Mouse (Mus musculus): Measurements from ENCODE around the gene Fam174b. TPM values are rescaled to one million over a fixed set of nuclear protein-coding genes. Genes with fewer than 3 reads are reported as not detected.

Fam174b gene
- polyA plus RNA-seq, 1 experiment from 2014 or later, result 50.1 TPM

DNA sequence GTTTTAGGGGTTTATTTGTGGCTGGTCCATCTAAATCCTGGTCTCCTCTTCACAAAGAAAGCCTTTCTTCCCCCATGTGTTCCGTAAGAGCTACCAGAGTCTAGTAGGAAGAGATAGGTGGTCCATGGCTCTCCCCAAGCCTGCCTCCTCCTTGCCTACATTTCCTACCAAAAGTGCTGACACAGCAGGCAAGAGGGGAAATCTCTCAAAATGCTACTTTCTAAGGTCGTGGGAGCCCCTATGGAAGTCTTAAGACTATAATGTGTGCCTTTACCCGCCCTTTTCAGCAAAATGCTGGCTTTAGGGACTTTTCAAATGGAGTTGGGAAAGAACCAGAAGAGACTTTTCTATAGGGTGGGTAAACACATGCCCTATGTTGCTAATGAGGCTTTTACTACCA is 37.7 kb downstream of the Fam174b start:
- WGBS, result 71% methylated on average over 3 of the region's 3 CpGs
- no peaks in the 10 kb centered on the region; the same call in 1 of the 2 replicates for H3K36me3 ChIP-seq
- H3K27ac ChIP-seq, result no peak overlapping the region
- H3K27me3 ChIP-seq, result no peaks in the 10 kb centered on the region
- H3K9ac ChIP-seq, result no peak overlapping the region
- peaks cover 13% of the 10 kb centered on the region for H3K4me1 ChIP-seq (replicated peaks)
- ATAC-seq (replicated peaks; ENCODE audit: insufficient number of reproducible peaks, insufficient read depth, low FRiP score, low read depth), result no peak
- no peak overlapping the region for H3K4me3 ChIP-seq
- H3K4me2 ChIP-seq, result no peak overlapping the region
- no peaks in the 10 kb centered on the region for H3K9me3 ChIP-seq (replicated peaks)

GRCm38 (mm10) chr7:73784736-73785428 is 44.8 kb downstream of the Fam174b start:
- Histone ChIP-seq H3K27ac (no peak overlapping the region), H3K9me3 (replicated peaks) (no peaks in the 10 kb centered on the region), H3K9ac (no peak overlapping the region), H3K4me2 (no peak overlapping the region), H3K4me1 (replicated peaks) (peaks cover 7% of the 10 kb centered on the region), H3K36me3 (no peaks in the 10 kb centered on the region), H3K27me3 (no peaks in the 10 kb centered on the region), H3K4me3 (no peak overlapping the region)
- 74% methylated on average over 4 of the region's 4 CpGs for WGBS
- no peak for ATAC-seq (replicated peaks; ENCODE audit: insufficient number of reproducible peaks, insufficient read depth, low FRiP score, low read depth)

GRCm38 (mm10) chr7:73785815-73786214 is 45.7 kb downstream of the Fam174b start:
- Histone ChIP-seq H3K4me3 (no peak overlapping the region), H3K4me2 (no peak overlapping the region), H3K27me3 (no peaks in the 10 kb centered on the region), H3K4me1 (replicated peaks) (peaks cover 7% of the 10 kb centered on the region), H3K9me3 (replicated peaks) (no peaks in the 10 kb centered on the region), H3K36me3 (no peaks in the 10 kb centered on the region), H3K27ac (no peak overlapping the region), H3K9ac (no peak overlapping the region)
- no peak for ATAC-seq (replicated peaks; ENCODE audit: insufficient number of reproducible peaks, insufficient read depth, low FRiP score, low read depth)
- 62% methylated on average over 4 of the region's 4 CpGs for WGBS

GRCm38 (mm10) chr7:73787513-73787912 is 47.4 kb downstream of the Fam174b start:
- Histone ChIP-seq H3K4me1 (replicated peaks) (peaks cover 7% of the 10 kb centered on the region), H3K9me3 (replicated peaks) (no peaks in the 10 kb centered on the region), H3K27ac (no peak overlapping the region), H3K4me2 (no peak overlapping the region), H3K36me3 (no peaks in the 10 kb centered on the region), H3K27me3 (no peaks in the 10 kb centered on the region), H3K4me3 (no peak overlapping the region), H3K9ac (no peak overlapping the region)
- ATAC-seq (replicated peaks; ENCODE audit: insufficient number of reproducible peaks, insufficient read depth, low FRiP score, low read depth), result no peak
- WGBS, result 78% methylated on average over 8 of the region's 8 CpGs

GRCm38 (mm10) chr7:73791096-73791495 is 51.0 kb downstream of the Fam174b start:
- H3K9me3 ChIP-seq (replicated peaks), result no peaks in the 10 kb centered on the region
- no peak overlapping the region for H3K27ac ChIP-seq
- no peaks in the 10 kb centered on the region for H3K27me3 ChIP-seq
- H3K36me3 ChIP-seq, result no peaks in the 10 kb centered on the region
- WGBS, result 60% methylated on average over 8 of the region's 8 CpGs
- H3K4me1 ChIP-seq (replicated peaks), result peaks cover 4% of the 10 kb centered on the region; the same call in 1 of the 2 replicates
- no peak for ATAC-seq (replicated peaks; ENCODE audit: insufficient number of reproducible peaks, insufficient read depth, low FRiP score, low read depth)
- no peak overlapping the region for H3K4me2 ChIP-seq
- no peak overlapping the region for H3K4me3 ChIP-seq
- H3K9ac ChIP-seq, result no peak overlapping the region

- Histone ChIP-seq H3K27ac (no peak overlapping the region), H3K4me1 (replicated peaks) (peaks cover 4% of the 10 kb centered on the region; the same call in 1 of the 2 replicates), H3K4me3 (no peak overlapping the region), H3K9ac (no peak overlapping the region), H3K4me2 (no peak overlapping the region), H3K27me3 (no peaks in the 10 kb centered on the region), H3K9me3 (replicated peaks) (no peaks in the 10 kb centered on the region), H3K36me3 (no peaks in the 10 kb centered on the region)
- ATAC-seq (replicated peaks; ENCODE audit: insufficient number of reproducible peaks, insufficient read depth, low FRiP score, low read depth), result no peak
- WGBS, result 70% methylated on average over 4 of the region's 4 CpGs
Measured at GRCm38 (mm10) chr7:73792155-73792554, 52.1 kb downstream of the Fam174b start.

DNA sequence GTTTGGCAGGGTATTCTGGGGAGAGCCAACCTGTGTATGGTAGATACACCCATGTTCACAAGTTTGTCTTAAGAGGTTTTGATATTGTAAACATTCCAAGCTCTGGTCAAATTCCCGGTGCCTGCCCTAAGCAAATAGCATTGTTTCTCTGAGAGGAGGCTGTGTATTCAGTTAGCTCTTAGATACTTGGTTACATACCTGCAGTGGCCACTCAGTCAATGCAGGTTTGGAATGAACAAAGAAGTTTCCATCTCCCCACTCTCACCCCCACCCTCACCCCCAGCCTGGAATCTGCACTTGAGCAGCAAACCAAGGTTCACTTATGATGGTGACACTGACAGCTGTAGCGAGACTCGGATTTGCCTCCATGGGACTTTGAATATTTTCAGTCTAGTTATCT is 52.5 kb downstream of the Fam174b start:
- Histone ChIP-seq H3K9ac (no peak overlapping the region), H3K27ac (no peak overlapping the region), H3K27me3 (no peaks in the 10 kb centered on the region), H3K4me1 (replicated peaks) (0 out of 2 replicates have a peak, but pooled peaks cover under 1% of the 10 kb centered on the region), H3K4me2 (no peak overlapping the region), H3K9me3 (replicated peaks) (no peaks in the 10 kb centered on the region), H3K36me3 (no peaks in the 10 kb centered on the region), H3K4me3 (no peak overlapping the region)
- ATAC-seq (replicated peaks; ENCODE audit: insufficient number of reproducible peaks, insufficient read depth, low FRiP score, low read depth), result no peak
- WGBS, result 63% methylated on average over 3 of the region's 3 CpGs

DNA sequence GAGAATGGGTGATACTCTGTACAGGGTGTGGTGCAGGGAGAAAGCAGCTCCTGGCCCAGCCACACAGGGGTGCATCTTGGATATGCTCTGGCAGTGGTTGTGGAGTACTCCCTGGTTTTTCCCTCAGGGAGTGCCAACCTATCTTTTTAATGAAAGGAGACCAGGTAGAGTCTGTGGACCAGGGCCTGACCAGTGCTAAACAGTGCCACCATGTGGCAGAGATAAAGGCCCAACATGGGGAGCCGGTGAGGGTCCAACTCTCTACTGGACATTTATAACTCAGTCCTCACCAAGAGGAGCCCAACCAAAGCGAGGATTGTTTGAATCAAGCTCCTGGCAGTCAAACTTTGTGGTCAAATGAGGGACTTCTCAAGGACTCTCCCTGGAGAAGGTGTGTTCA is 69.2 kb downstream of the Fam174b start:
- Histone ChIP-seq H3K27ac (no peak overlapping the region), H3K9me3 (replicated peaks) (no peaks in the 10 kb centered on the region), H3K27me3 (no peaks in the 10 kb centered on the region), H3K36me3 (no peaks in the 10 kb centered on the region), H3K4me2 (no peak overlapping the region), H3K9ac (no peak overlapping the region), H3K4me1 (replicated peaks) (no peaks in the 10 kb centered on the region), H3K4me3 (no peak overlapping the region)
- WGBS, result 63% methylated on average over 2 of the region's 2 CpGs
- ATAC-seq (replicated peaks; ENCODE audit: insufficient number of reproducible peaks, insufficient read depth, low FRiP score, low read depth), result no peak

DNA sequence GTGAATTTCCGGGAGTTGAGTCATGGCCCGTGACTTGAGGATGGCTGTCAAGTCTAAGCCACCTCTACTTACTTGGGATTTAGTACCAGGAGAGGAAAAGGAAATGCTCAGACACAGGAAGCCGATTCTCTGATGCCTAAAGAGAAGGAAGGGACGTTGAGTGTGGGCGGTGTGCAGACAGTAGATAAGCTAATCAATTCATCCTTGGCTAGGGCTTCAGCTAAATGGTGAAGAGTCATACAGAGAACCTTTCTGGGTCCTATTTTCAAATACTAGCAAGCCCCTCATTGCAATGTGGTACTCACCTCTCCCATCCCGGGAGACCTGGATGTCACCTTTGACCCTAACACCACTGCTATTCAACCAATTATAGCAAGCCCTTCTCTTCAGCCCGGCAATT is 71.3 kb downstream of the Fam174b start:
- Histone ChIP-seq H3K9me3 (replicated peaks) (no peaks in the 10 kb centered on the region), H3K4me3 (no peak overlapping the region), H3K27ac (no peak overlapping the region), H3K9ac (no peak overlapping the region), H3K4me2 (no peak overlapping the region), H3K36me3 (no peaks in the 10 kb centered on the region), H3K4me1 (replicated peaks) (no peaks in the 10 kb centered on the region), H3K27me3 (no peaks in the 10 kb centered on the region)
- WGBS, result 63% methylated on average over 7 of the region's 7 CpGs
- ATAC-seq (replicated peaks; ENCODE audit: insufficient number of reproducible peaks, insufficient read depth, low FRiP score, low read depth), result no peak

DNA sequence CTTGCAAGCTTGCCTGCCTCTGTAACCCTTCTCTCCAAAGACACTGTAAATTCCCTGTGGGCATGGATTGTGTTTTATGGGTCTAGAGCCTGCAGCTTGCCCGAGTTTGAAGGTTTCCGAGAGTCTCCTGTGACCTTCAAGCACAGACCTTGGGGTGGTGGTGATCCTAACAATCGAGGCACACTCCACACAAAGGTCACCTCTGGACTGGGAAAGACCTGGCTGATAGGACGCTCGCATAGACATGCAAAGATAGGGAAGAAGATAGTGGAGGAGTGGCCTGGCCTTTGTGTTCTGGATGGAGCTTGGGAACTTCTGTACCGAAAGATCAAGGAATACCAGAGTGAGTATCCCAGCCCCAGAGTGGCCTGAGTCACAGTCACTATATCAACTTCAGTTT is 72.1 kb downstream of the Fam174b start:
- ATAC-seq (replicated peaks; ENCODE audit: insufficient number of reproducible peaks, insufficient read depth, low FRiP score, low read depth), result no peak
- Histone ChIP-seq H3K4me3 (no peak overlapping the region), H3K27ac (no peak overlapping the region), H3K9ac (no peak overlapping the region), H3K4me2 (no peak overlapping the region), H3K9me3 (replicated peaks) (no peaks in the 10 kb centered on the region), H3K36me3 (no peaks in the 10 kb centered on the region), H3K27me3 (no peaks in the 10 kb centered on the region), H3K4me1 (replicated peaks) (no peaks in the 10 kb centered on the region)
- WGBS, result 69% methylated on average over 6 of the region's 6 CpGs

GRCm38 (mm10) chr7:73813887-73814286 is 73.8 kb downstream of the Fam174b start:
- no peaks in the 10 kb centered on the region for H3K36me3 ChIP-seq
- H3K9ac ChIP-seq, result no peak overlapping the region
- WGBS, result 70% methylated on average over 4 of the region's 4 CpGs
- H3K27me3 ChIP-seq, result no peaks in the 10 kb centered on the region
- H3K4me1 ChIP-seq (replicated peaks), result no peaks in the 10 kb centered on the region
- H3K27ac ChIP-seq, result no peak overlapping the region
- H3K9me3 ChIP-seq (replicated peaks), result no peaks in the 10 kb centered on the region
- H3K4me3 ChIP-seq, result no peak overlapping the region
- no peak overlapping the region for H3K4me2 ChIP-seq
- ATAC-seq (replicated peaks; ENCODE audit: insufficient number of reproducible peaks, insufficient read depth, low FRiP score, low read depth), result no peak

DNA sequence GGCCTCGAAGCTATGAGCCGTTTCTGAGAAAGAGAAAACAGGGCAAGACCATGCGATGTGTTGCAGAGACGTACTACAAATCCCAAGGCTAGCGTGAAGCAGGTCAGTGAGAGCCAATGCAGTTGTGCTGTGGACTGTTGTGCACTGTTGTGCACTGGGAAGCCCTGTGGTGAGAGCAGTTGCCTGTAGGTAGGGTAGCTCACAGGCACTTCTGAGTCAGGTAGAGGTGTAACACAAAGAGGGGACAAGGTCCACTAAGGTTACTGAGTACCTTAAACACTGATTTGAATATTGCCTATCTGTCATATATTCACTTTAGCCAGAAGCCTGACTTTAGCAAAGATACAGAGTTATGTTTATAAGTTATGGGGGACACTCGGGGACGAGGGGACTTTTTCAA is 74.4 kb downstream of the Fam174b start:
- Histone ChIP-seq H3K27me3 (no peaks in the 10 kb centered on the region), H3K4me3 (no peak overlapping the region), H3K4me2 (no peak overlapping the region), H3K9me3 (replicated peaks) (no peaks in the 10 kb centered on the region), H3K27ac (no peak overlapping the region), H3K9ac (no peak overlapping the region), H3K36me3 (no peaks in the 10 kb centered on the region), H3K4me1 (replicated peaks) (no peaks in the 10 kb centered on the region)
- ATAC-seq (replicated peaks; ENCODE audit: insufficient number of reproducible peaks, insufficient read depth, low FRiP score, low read depth), result no peak
- WGBS, result 85% methylated on average over 7 of the region's 7 CpGs
